Mouse (Mus musculus) megakaryocyte, embryonic 14.5 days (primary cell): Measurements from ENCODE around the gene Entpd3.

ENCODE experiments used
- FLI1 ChIP-seq: IDR thresholded peaks from 2 replicates; pipeline ENCODE4 v1.6.1; 2012; ENCODE audit warnings: low read length, inconsistent platforms, mixed read lengths
- GATA1 ChIP-seq: IDR thresholded peaks from 3 replicates; pipeline ENCODE4 v1.6.1; 2012; ENCODE audit warnings: mixed read lengths, low read length, inconsistent platforms, borderline replicate concordance

- TF ChIP-seq GATA1 (no peak), FLI1 (no peak)
Observed at GRCm38 (mm10) chr9:120542241-120542640, 2.6 kb downstream of the Entpd3 start.
